ENCODE assay signal across 12 mouse cellular contexts in genomic region chr2:72044191-72044590, GRCm38 (mm10).
DNase-seq lines count a peak whose midpoint lies in the region; ATAC-seq and TF ChIP-seq lines count a peak whose summit lies in the region.
"Had no signal": no experiment of that assay in that cellular context is flagged by ENCODE, and none has a peak within 500 bp of the region (broad histone marks: within the 10 kb centered on the region; RNA-seq: fewer than 3 reads in every experiment).

No protein-coding gene starts in this region.

- no peak overlapping the region for H3K4me3 ChIP-seq in cerebellum, adult 2 months (replicated peaks; ENCODE audit: insufficient read depth, low read depth, low read length)
- H3K4me3 ChIP-seq in intestine, postnatal 0 days (ENCODE audit: low read depth, low read length): no peak overlapping the region
- H3K4me3 ChIP-seq in intestine, embryonic 15.5 days (replicated peaks): no peak overlapping the region
- H3K4me3 ChIP-seq: hindbrain, embryonic 15.5 days; liver, embryonic 15.5 days had no signal

- H3K27ac ChIP-seq in cerebellum, adult 2 months (ENCODE audit: insufficient read depth, low read length): no peak overlapping the region
- no peak overlapping the region for H3K27ac ChIP-seq in intestine, postnatal 0 days (ENCODE audit: low read depth, low read length)
- H3K27ac ChIP-seq in intestine, embryonic 15.5 days: no peak overlapping the region
- H3K27ac ChIP-seq: hindbrain, embryonic 15.5 days; liver, embryonic 15.5 days had no signal

- peaks cover 18% of the 10 kb centered on the region for H3K4me1 ChIP-seq in cerebellum, adult 2 months (ENCODE audit: control insufficient read depth, insufficient read depth, low read length)
- no peaks in the 10 kb centered on the region for H3K4me1 ChIP-seq in intestine, postnatal 0 days (replicated peaks; ENCODE audit: control insufficient read depth, insufficient read depth, low read length)
- no peaks in the 10 kb centered on the region for H3K4me1 ChIP-seq in intestine, embryonic 15.5 days (replicated peaks)
- H3K4me1 ChIP-seq: liver, embryonic 15.5 days had no signal

- H3K36me3 ChIP-seq in intestine, postnatal 0 days (ENCODE audit: control insufficient read depth, insufficient read depth): no peaks in the 10 kb centered on the region
- no peaks in the 10 kb centered on the region for H3K36me3 ChIP-seq in intestine, embryonic 15.5 days
- H3K36me3 ChIP-seq: hindbrain, embryonic 15.5 days; liver, embryonic 15.5 days had no signal

- no peak overlapping the region for H3K4me2 ChIP-seq in intestine, postnatal 0 days (replicated peaks; ENCODE audit: low read depth)
- H3K4me2 ChIP-seq in intestine, embryonic 15.5 days (replicated peaks): no peak overlapping the region
- H3K4me2 ChIP-seq: hindbrain, embryonic 15.5 days; liver, embryonic 15.5 days had no signal

- no peaks in the 10 kb centered on the region for H3K27me3 ChIP-seq in cerebellum, adult 2 months (ENCODE audit: control insufficient read depth, insufficient read depth, low read length)
- no peaks in the 10 kb centered on the region for H3K27me3 ChIP-seq in intestine, postnatal 0 days (replicated peaks; ENCODE audit: control insufficient read depth, insufficient read depth, low read length)
- no peaks in the 10 kb centered on the region for H3K27me3 ChIP-seq in intestine, embryonic 15.5 days (replicated peaks)
- H3K27me3 ChIP-seq: hindbrain, embryonic 15.5 days; liver, embryonic 15.5 days had no signal

- no peak overlapping the region for H3K9ac ChIP-seq in intestine, postnatal 0 days (ENCODE audit: low read depth, low read length)
- H3K9ac ChIP-seq in intestine, embryonic 15.5 days: no peak overlapping the region
- H3K9ac ChIP-seq: hindbrain, embryonic 15.5 days; liver, embryonic 15.5 days had no signal

- H3K9me3 ChIP-seq in intestine, postnatal 0 days (ENCODE audit: control insufficient read depth): no peaks in the 10 kb centered on the region
- no peaks in the 10 kb centered on the region for H3K9me3 ChIP-seq in intestine, embryonic 15.5 days
- H3K9me3 ChIP-seq: hindbrain, embryonic 15.5 days; liver, embryonic 15.5 days had no signal

- TF ChIP-seq CTCF in cerebellum, adult 2 months (IDR thresholded peaks at IDR 0.05; ENCODE audit: borderline replicate concordance, insufficient read depth, low read depth, low read length): peak; percentile 18; the same call in 1 of the 2 replicates
- TF ChIP-seq CTCF in intestine, postnatal 0 days (IDR thresholded peaks at IDR 0.05; ENCODE audit: low read depth): peak; percentile 66

- no peak for TF ChIP-seq POLR2A in cerebellum, adult 2 months (IDR thresholded peaks at IDR 0.05; ENCODE audit: borderline replicate concordance, insufficient read depth, low read length)

- no peak for ATAC-seq in intestine, postnatal 0 days
- ATAC-seq in intestine, embryonic 15.5 days: no peak
- no peak for ATAC-seq in frontal cortex, adult (ENCODE audit: low TSS enrichment)

- no peak for DNase-seq in cerebellum, adult 2 months
- DNase-seq in cerebellum, postnatal 4 days (ENCODE audit: low spot score in 2 of 2): no peak
- peak; percentile 9 for DNase-seq in 3T3-L1 (ENCODE audit: low read depth, low spot score)
- peak; percentile 47 for DNase-seq in embryo, embryonic 11 days
- no peak for DNase-seq in urinary bladder, postnatal 36 days (ENCODE audit: low spot score in 2 of 2)
- DNase-seq: cerebellum, adult 11-12 months; gastrocnemius, postnatal 10 days had no signal

- 65% methylated on average over 6 of the region's 6 CpGs for WGBS in cerebellum, adult 2 months
- 40% methylated on average over 6 of the region's 6 CpGs for WGBS in intestine, postnatal 0 days
- 25% methylated on average over 6 of the region's 6 CpGs for WGBS in intestine, embryonic 15.5 days

Comparison
In these comparisons a context has a peak if more than half of its experiments do, and no peak if none do; other contexts are left out.
1. DNase-seq: peak in 3T3-L1 (single experiment) and embryo, embryonic 11 days (single experiment); none in cerebellum, adult 2 months (0 of 2), cerebellum, postnatal 4 days (0 of 2) and urinary bladder, postnatal 36 days (0 of 2).